ENCODE assay signal across 23 mouse cellular contexts in the genomic region with DNA sequence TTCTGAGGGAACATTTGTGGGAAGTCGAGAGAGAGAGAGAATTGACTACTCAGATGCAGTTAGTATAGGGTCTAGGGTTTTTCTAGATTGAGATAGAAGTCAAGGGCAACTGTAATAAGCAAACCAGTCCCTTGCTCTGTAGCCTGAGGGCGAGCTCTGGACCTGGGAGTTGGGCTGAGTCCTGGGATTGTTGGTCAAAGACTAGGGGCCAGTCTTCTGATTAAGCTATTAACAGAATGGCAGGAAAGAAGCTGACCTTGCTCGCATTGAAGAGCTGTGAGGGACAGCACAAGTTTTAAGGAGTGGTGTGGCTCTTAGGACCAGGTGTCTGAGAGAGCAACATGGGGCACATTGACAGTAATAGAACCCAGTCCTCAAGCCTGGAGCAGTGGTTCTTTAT.
A peak's percentile ranks its signal among the peaks of the same experiment; 100 is the strongest.
DNase-seq lines count a peak whose midpoint lies in the region; ATAC-seq lines count a peak whose summit lies in the region.
"Had no signal": no experiment of that assay in that cellular context is flagged by ENCODE, and none has a peak within 500 bp of the region (broad histone marks: within the 10 kb centered on the region; RNA-seq: fewer than 3 reads in every experiment).

No protein-coding gene starts in this region.

- H3K36me3 ChIP-seq in kidney, embryonic 16.5 days (ENCODE audit: insufficient read depth, low read length), result no peaks in the 10 kb centered on the region
- H3K36me3 ChIP-seq: embryonic facial prominence, embryonic 10.5 days; embryonic facial prominence, embryonic 12.5 days; forebrain, embryonic 15.5 days; G1E had no signal

- H3K4me1 ChIP-seq in kidney, embryonic 16.5 days (ENCODE audit: insufficient read depth, low read length), result no peaks in the 10 kb centered on the region
- H3K4me1 ChIP-seq: embryonic facial prominence, embryonic 10.5 days; embryonic facial prominence, embryonic 12.5 days; forebrain, embryonic 13.5 days; forebrain, embryonic 15.5 days had no signal

- H3K4me2 ChIP-seq in kidney, embryonic 16.5 days (replicated peaks; ENCODE audit: low read depth, low read length), result no peak overlapping the region
- H3K4me2 ChIP-seq: embryonic facial prominence, embryonic 12.5 days; forebrain, embryonic 13.5 days; forebrain, embryonic 15.5 days had no signal

- H3K9ac ChIP-seq in kidney, embryonic 16.5 days (replicated peaks; ENCODE audit: low read length), result no peak overlapping the region
- H3K9ac ChIP-seq: embryonic facial prominence, embryonic 12.5 days; forebrain, embryonic 13.5 days; forebrain, embryonic 15.5 days had no signal

- 59% methylated on average over 3 of the region's 3 CpGs for WGBS in kidney, embryonic 16.5 days

- peak; percentile 18 for DNase-seq in kidney, adult 11 months
- no peak for DNase-seq in kidney, postnatal 4 days
- peak; percentile 25 to 28 for DNase-seq in kidney, adult 8-10 months
- DNase-seq in kidney, postnatal 10 days, result no peak
- peak; percentile 15 to 36 for DNase-seq in kidney, postnatal 36 days
- DNase-seq: adrenal gland, adult 8-10 months; adrenal gland, postnatal 14 days; adrenal gland, postnatal 36 days; B cell, adult 2 months; cerebellum, adult 11-12 months; cerebellum, adult 2 months; cerebellum, adult 9-10 months; cerebellum, postnatal 10 days; cerebellum, postnatal 25 days had no signal

- H3K27me3 ChIP-seq in kidney, embryonic 16.5 days (ENCODE audit: insufficient read depth, low read length), result no peaks in the 10 kb centered on the region
- H3K27me3 ChIP-seq: embryonic facial prominence, embryonic 12.5 days; forebrain, embryonic 13.5 days; forebrain, embryonic 15.5 days; Patski had no signal

- H3K9me3 ChIP-seq in kidney, embryonic 16.5 days (ENCODE audit: low read length), result no peaks in the 10 kb centered on the region
- H3K9me3 ChIP-seq: embryonic facial prominence, embryonic 10.5 days; embryonic facial prominence, embryonic 12.5 days; forebrain, embryonic 13.5 days; forebrain, embryonic 15.5 days had no signal

- H3K4me3 ChIP-seq in kidney, embryonic 16.5 days (ENCODE audit: low read length), result no peak overlapping the region
- H3K4me3 ChIP-seq: embryonic facial prominence, embryonic 10.5 days; embryonic facial prominence, embryonic 12.5 days; forebrain, embryonic 13.5 days; forebrain, embryonic 15.5 days had no signal

- no peak for ATAC-seq in kidney, embryonic 16.5 days (ENCODE audit: low FRiP score, low TSS enrichment)
- ATAC-seq: activated CD4-positive, CD25-positive, alpha-beta regulatory T cell, adult 4 months; CD4-positive, CD25-positive, alpha-beta regulatory T cell, adult 4 months; forebrain, embryonic 13.5 days; forebrain, embryonic 15.5 days; Patski had no signal

- H3K27ac ChIP-seq in kidney, embryonic 16.5 days (ENCODE audit: low read length), result no peak overlapping the region
- H3K27ac ChIP-seq: embryonic facial prominence, embryonic 10.5 days; embryonic facial prominence, embryonic 12.5 days; forebrain, embryonic 13.5 days; forebrain, embryonic 15.5 days had no signal

Comparison
In these comparisons a context has a peak if more than half of its experiments do, and no peak if none do; other contexts are left out.
1. DNase-seq: peak in kidney, adult 11 months (single experiment), kidney, adult 8-10 months (2 of 2) and kidney, postnatal 36 days (2 of 2); none in kidney, postnatal 4 days (0 of 2) and kidney, postnatal 10 days (single experiment).